Mouse (Mus musculus) embryonic facial prominence, embryonic 11.5 days (tissue): ENCODE measurements around the gene H3f3a. TPM values are rescaled to one million over a fixed set of nuclear protein-coding genes. Genes with fewer than 3 reads are reported as not detected.
A peak's percentile ranks its signal among the peaks of the same experiment; 100 is the strongest.

Source experiments
- ATAC-seq: fragments of 200-750 bp; cut with Nextera tagmentation; replicated peaks from 2 replicates; pipeline ENCODE4 v1.8.0; 2017; ENCODE audit warnings: low read depth; ENCODE audit not compliant: insufficient number of reproducible peaks, low FRiP score, low TSS enrichment
- DNase-seq: peaks from one replicate; pipeline ENCODE4 v3.0.0-alpha.2; 2015; ENCODE audit warnings: low spot score
- H3K27ac ChIP-seq: fragments of 300-500 bp; sonication (generic); replicated peaks from 2 replicates; pipeline ENCODE4 v1.5.1; 2014; ENCODE audit warnings: mild to moderate bottlenecking, low read depth, low read length, control low read depth
- H3K27me3 ChIP-seq: fragments of 300-500 bp; sonication (generic); 2 replicates; pipeline ENCODE4 v1.6.1; 2014; ENCODE audit warnings: mild to moderate bottlenecking, low read length, moderate library complexity, mixed read lengths; ENCODE audit not compliant: control insufficient read depth, insufficient read depth
- H3K36me3 ChIP-seq: fragments of 300-500 bp; sonication (generic); replicated peaks from 2 replicates; pipeline ENCODE4 v1.6.1; 2014; ENCODE audit warnings: low read depth, mild to moderate bottlenecking, low read length, moderate library complexity, mixed read lengths; ENCODE audit not compliant: control insufficient read depth, insufficient read depth
- H3K4me1 ChIP-seq: fragments of 300-500 bp; sonication (generic); 2 replicates; pipeline ENCODE4 v1.6.1; 2014; ENCODE audit warnings: low read length, mixed read lengths; ENCODE audit not compliant: control insufficient read depth, insufficient read depth
- H3K4me2 ChIP-seq: fragments of 300-500 bp; sonication (generic); 2 replicates; pipeline ENCODE4 v1.6.1; 2014; ENCODE audit warnings: low read depth, mild to moderate bottlenecking, control low read depth, low read length, moderate library complexity
- H3K4me3 ChIP-seq: fragments of 300-500 bp; sonication (generic); 2 replicates; pipeline ENCODE4 v1.5.1; 2014; ENCODE audit warnings: low read depth, low read length, control low read depth
- H3K9ac ChIP-seq: fragments of 300-500 bp; sonication (generic); replicated peaks from 2 replicates; pipeline ENCODE4 v1.6.1; 2014; ENCODE audit warnings: mild to moderate bottlenecking, control low read depth, low read length
- H3K9me3 ChIP-seq: fragments of 300-500 bp; sonication (generic); replicated peaks from 2 replicates; pipeline ENCODE4 v1.6.1; 2016; ENCODE audit warnings: mild to moderate bottlenecking, low read length, inconsistent platforms, mixed read lengths; ENCODE audit not compliant: control insufficient read depth
- WGBS: fragments of 180-500 bp; shearing (Covaris S2); extraction: QIAGEN DNeasy Blood & Tissue Kit; methylation state at CpG from one replicate; pipeline ENCODE4 v1.1.7; 2014; 5-methylcytosine and 5-hydroxymethylcytosine counted together
- polyA plus RNA-seq: library from polyadenylated mRNA; unstranded; fragments of >200 nt; fragmentation: Nextera tagmentation; extraction: Ambion mirVana; gene quantifications from 2 replicates; pipeline ENCODE4 v1.2.1, GENCODE M21; 2014

The H3f3a gene
- polyA plus RNA-seq, 1 experiment from 2014 or later, result 3,910 TPM

DNA sequence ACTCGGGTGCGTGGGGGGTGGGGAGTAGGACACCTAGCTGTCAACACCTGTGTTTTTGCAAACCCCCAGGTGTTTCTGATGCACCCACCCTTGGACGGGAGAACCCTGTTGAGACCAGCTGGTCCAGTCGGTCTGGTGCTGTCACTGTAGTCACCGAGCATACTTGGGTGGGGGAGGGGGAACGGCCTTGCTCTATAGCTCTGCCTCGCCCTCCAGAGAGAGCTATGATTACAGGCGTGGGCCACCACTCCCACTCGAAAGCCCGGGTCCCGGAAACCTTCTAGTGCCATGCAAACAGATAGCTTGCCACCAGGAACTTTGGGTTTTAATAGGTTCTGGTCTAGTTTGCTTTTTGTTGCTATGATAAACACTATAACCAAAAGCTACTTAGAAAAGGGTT is 51.6 kb downstream of the H3f3a start:
- Histone ChIP-seq H3K27ac (no peak overlapping the region), H3K36me3 (no peaks in the 10 kb centered on the region), H3K9ac (no peak overlapping the region), H3K4me3 (no peak overlapping the region), H3K9me3 (no peaks in the 10 kb centered on the region), H3K27me3 (no peaks in the 10 kb centered on the region), H3K4me2 (no peak overlapping the region), H3K4me1 (no peaks in the 10 kb centered on the region)
- ATAC-seq, result 0 out of 2 replicates have a peak, but pooled peaks have one; percentile 8
- DNase-seq, result no peak
- 82% methylated on average over 11 of the region's 11 CpGs for WGBS

DNA sequence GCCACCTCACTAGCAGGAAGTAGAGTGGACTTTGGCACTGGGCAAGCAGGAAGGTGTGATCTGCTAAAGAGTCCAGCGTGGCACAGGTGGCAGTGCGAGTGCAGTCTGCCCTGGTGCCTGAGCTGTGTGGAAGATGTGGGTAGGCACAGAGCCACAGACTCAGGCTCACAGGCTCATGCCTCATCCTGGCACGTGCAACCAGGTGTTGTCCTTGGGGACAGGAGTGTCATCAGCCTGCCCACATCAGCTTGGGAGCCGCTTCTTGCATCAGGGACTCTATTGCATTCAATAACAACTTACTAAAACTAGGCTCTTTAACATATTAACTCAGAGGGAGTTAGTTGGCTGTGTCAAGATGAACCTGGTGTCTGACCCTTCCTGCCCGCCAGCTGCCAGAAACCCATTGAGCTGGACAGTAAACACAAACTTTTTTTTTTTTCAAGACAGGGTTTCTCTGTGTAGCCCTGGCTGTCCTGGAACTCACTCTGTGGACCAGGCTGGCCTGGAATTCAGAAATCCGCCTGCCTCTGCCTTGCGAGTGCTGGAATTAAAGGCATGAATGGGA is 55.7 kb downstream of the H3f3a start:
- Histone ChIP-seq H3K4me2 (no peak overlapping the region), H3K9me3 (no peaks in the 10 kb centered on the region), H3K9ac (no peak overlapping the region), H3K4me3 (no peak overlapping the region), H3K36me3 (no peaks in the 10 kb centered on the region), H3K4me1 (no peaks in the 10 kb centered on the region), H3K27ac (no peak overlapping the region), H3K27me3 (no peaks in the 10 kb centered on the region)
- DNase-seq (no peak), ATAC-seq (no peak)
- 90% methylated on average over 7 of the region's 7 CpGs for WGBS

DNA sequence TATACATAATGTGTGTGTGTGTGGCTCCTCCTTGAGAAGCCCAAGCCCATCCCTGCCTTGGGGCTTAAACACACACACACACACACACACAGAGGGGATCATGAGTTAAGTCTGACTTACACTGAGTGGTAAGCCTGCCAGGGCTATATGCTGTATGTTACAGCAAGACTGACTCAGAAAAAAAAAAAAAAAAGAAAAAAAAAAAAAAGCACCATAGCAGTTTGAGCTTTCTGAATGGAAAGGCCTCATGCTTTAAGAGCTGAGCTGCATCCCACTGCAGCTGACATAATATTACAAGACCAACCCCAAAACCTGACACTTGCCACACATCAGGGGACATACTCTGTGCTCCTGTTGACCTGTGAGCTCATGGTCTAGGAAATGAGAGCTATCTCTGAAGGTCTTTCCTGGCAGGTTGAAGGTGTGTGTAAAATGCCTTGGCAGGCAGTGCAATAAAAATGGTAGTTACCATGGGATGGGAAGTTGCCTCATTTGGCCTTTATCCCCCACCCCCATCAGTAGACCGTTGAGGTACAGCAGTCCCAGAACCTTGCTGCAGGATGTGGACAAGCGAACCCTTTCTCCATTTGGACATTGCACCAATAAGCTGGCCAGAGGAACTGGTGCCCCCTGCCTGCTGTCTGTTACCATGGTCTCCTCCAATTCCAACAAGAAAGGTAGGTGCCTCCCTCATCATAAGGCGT is 56.3 kb downstream of the H3f3a start:
- Histone ChIP-seq H3K27me3 (no peaks in the 10 kb centered on the region), H3K9me3 (no peaks in the 10 kb centered on the region), H3K36me3 (peaks cover 2% of the 10 kb centered on the region; the same call in 1 of the 2 replicates), H3K9ac (no peak overlapping the region), H3K27ac (no peak overlapping the region), H3K4me1 (no peaks in the 10 kb centered on the region), H3K4me3 (no peak overlapping the region), H3K4me2 (no peak overlapping the region)
- 90% methylated on average over 3 of the region's 3 CpGs for WGBS
- ATAC-seq (no peak), DNase-seq (no peak)

DNA sequence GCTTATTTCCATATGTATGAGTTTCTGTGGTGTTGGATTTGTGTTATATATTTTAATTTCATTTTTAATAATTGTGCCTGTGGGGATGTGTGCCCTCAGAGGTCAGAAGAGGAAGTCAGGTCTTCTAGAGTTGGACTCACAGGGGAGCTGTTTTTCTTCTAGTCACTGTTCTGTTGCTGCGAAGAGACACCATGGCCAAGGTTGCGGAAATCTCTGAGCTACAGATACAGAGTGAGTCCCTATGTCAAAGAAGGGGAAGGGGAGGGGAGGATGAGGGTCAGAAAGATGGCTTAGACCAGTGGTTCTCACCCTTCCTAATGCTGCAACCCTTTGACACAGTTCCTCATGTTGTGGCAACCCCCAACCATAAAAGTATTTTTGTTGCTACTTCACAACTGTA is 57.0 kb downstream of the H3f3a start:
- Histone ChIP-seq H3K4me1 (no peaks in the 10 kb centered on the region), H3K27me3 (no peaks in the 10 kb centered on the region), H3K36me3 (peaks cover 4% of the 10 kb centered on the region; the same call in 1 of the 2 replicates), H3K4me3 (no peak overlapping the region), H3K9ac (no peak overlapping the region), H3K27ac (no peak overlapping the region), H3K9me3 (no peaks in the 10 kb centered on the region), H3K4me2 (no peak overlapping the region)
- ATAC-seq (no peak), DNase-seq (no peak)
- WGBS, result 84% methylated on average over 2 of the region's 2 CpGs

DNA sequence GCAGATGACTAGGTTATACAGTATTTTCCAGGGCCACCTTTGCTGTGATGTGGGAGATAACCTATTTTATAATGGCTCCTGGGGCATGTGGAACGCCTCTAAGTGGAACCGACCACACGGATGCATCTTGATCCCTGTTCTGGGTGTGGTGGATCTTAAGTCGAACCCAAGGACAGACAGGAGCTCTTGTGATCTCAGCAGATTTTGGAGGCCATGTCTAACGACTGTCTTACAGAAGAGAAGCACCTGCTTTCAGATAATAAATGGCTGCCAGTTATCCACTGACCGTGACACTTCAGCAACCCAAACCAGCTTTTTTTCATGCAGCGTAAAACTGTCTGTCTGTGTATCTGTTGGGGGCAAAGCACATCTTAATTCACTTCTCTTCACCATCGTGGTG is 59.4 kb downstream of the H3f3a start:
- no peak for DNase-seq

DNA sequence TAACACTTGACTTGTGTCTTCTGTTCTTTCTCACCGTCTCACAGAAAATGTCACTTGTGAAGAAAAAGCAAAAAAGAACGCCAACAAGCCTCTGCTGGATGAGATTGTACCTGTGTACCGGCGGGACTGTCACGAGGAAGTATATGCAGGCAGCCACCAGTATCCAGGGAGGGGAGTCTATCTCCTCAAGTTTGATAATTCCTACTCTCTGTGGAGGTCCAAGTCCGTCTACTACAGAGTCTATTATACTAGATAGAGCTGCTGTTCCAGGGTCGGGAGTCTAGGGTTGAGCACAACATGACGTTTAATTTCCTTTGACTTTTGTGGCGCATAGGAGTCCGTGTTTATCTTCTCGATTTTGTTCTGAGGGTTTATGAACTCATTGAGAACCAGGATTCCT is 61.6 kb downstream of the H3f3a start:
- H3K27me3 ChIP-seq, result no peaks in the 10 kb centered on the region
- H3K4me2 ChIP-seq, result no peak overlapping the region
- no peak overlapping the region for H3K4me3 ChIP-seq
- ATAC-seq (no peak), DNase-seq (no peak)
- no peak overlapping the region for H3K27ac ChIP-seq
- no peaks in the 10 kb centered on the region for H3K4me1 ChIP-seq
- H3K9me3 ChIP-seq, result no peaks in the 10 kb centered on the region
- 94% methylated on average over 11 of the region's 11 CpGs for WGBS
- peaks cover 10% of the 10 kb centered on the region for H3K36me3 ChIP-seq
- no peak overlapping the region for H3K9ac ChIP-seq

More for the DNA sequence above, 59.4 kb downstream of the H3f3a start:
- no peak overlapping the region for H3K9ac ChIP-seq
- no peaks in the 10 kb centered on the region for H3K9me3 ChIP-seq
- no peak overlapping the region for H3K4me3 ChIP-seq
- WGBS, result 91% methylated on average over 8 of the region's 8 CpGs
- H3K4me1 ChIP-seq, result no peaks in the 10 kb centered on the region
- H3K36me3 ChIP-seq, result peaks cover 4% of the 10 kb centered on the region; the same call in 1 of the 2 replicates
- H3K27me3 ChIP-seq, result no peaks in the 10 kb centered on the region
- H3K4me2 ChIP-seq, result no peak overlapping the region
- H3K27ac ChIP-seq, result no peak overlapping the region
- no peak for ATAC-seq

Other genes starting within 250 kb of the H3f3a start
- 163 and 181 TPM in 2 replicates for gene Parp1, start 245.0 kb downstream of the H3f3a start, polyA plus RNA-seq
- gene Lin9, start 172.8 kb downstream of the H3f3a start, polyA plus RNA-seq, result 23.1 and 24.6 TPM in 2 replicates
- 0.20 and 0.74 TPM in 2 replicates for gene Mixl1, start 116.9 kb downstream of the H3f3a start, polyA plus RNA-seq
- 19.1 and 20.3 TPM in 2 replicates for gene Acbd3, start 87.9 kb downstream of the H3f3a start, polyA plus RNA-seq
- 38.2 and 38.6 TPM in 2 replicates for gene Sde2, start 37.2 kb upstream of the H3f3a start, polyA plus RNA-seq
- gene Lefty2, start 79.2 kb upstream of the H3f3a start, polyA plus RNA-seq, result 0.08 TPM in 1 of 2 replicates, not detected in the other
- 92.7 and 106 TPM in 2 replicates for gene Pycr2, start 90.3 kb upstream of the H3f3a start, polyA plus RNA-seq
- 0.33 and 0.38 TPM in 2 replicates for gene Lefty1, start 121.1 kb upstream of the H3f3a start, polyA plus RNA-seq
- gene Tmem63a, start 128.4 kb upstream of the H3f3a start, polyA plus RNA-seq, result 3.1 TPM in 2 replicates
- 1.4 and 2.1 TPM in 2 replicates for gene Ephx1, start 207.0 kb upstream of the H3f3a start, polyA plus RNA-seq
- gene 9130409I23Rik, start 237.3 kb upstream of the H3f3a start, polyA plus RNA-seq, result not detected in 2 replicates